Mouse (Mus musculus) CD4-positive, CD25-positive, alpha-beta regulatory T cell, adult 9 weeks (primary cell): Measurements from ENCODE around the gene Sncg. TPM values are rescaled to one million over a fixed set of nuclear protein-coding genes. Genes with fewer than 3 reads are reported as not detected.

Experiments
- polyA plus RNA-seq: library from polyadenylated mRNA; unstranded; fragments of 100-300 nt; shearing (Covaris generic); gene quantifications from one replicate; pipeline ENCODE4 v1.2.1, GENCODE M21; 2017

Gene Sncg
- not detected for polyA plus RNA-seq

GRCm38 (mm10) chr14:34374577-34374976 is at the start of gene Sncg:
Sncg (minus strand) TSS chr14:34374789.

GRCm38 (mm10) chr14:34375415-34375904 is 871 bp upstream of the Sncg start, which contains the start of gene Mmrn2:
Mmrn2 (plus strand) TSS chr14:34375465.

GRCm38 (mm10) chr14:34355301-34355700 is 19.3 kb downstream of the Sncg start, which contains the start of gene Fam25c:
Fam25c (minus strand) TSS chr14:34355433.

Other genes starting within 250 kb of the Sncg start
- gene Npy4r, start 222.3 kb downstream of the Sncg start, polyA plus RNA-seq = not detected
- 0.05 TPM for gene Gprin2, start 173.1 kb downstream of the Sncg start, polyA plus RNA-seq
- gene Syt15, start 155.2 kb downstream of the Sncg start, polyA plus RNA-seq = 0.17 TPM
- gene Shld2, start 64.3 kb downstream of the Sncg start, polyA plus RNA-seq = 4.7 TPM
- gene Glud1, start 64.1 kb downstream of the Sncg start, polyA plus RNA-seq = 12.3 TPM
- gene Fam25c, start 19.4 kb downstream of the Sncg start, polyA plus RNA-seq = not detected
- gene Mmrn2, start 676 bp upstream of the Sncg start, polyA plus RNA-seq = 0.14 TPM
- 0.15 TPM for gene Bmpr1a, start 128.6 kb upstream of the Sncg start, polyA plus RNA-seq
- not detected for gene 9230112D13Rik, start 148.0 kb upstream of the Sncg start, polyA plus RNA-seq
- gene Ldb3, start 213.9 kb upstream of the Sncg start, polyA plus RNA-seq = not detected
- not detected for gene Opn4, start 225.4 kb upstream of the Sncg start, polyA plus RNA-seq